In genomic region chr17:25716711-25717637, GRCm38 (mm10) we compare ENCODE assay signal across 8 mouse cellular contexts. TPM values are rescaled to one million over a fixed set of nuclear protein-coding genes. Genes with fewer than 3 reads are reported as not detected.
DNase-seq lines count a peak whose midpoint lies in the region; ATAC-seq and TF ChIP-seq lines count a peak whose summit lies in the region.

Gene Gng13 (plus strand): TSS chr17:25717171.

- TF ChIP-seq CTCF in left cerebral cortex, adult 2 months (IDR thresholded peaks at IDR 0.05): no peak
- no peak for TF ChIP-seq CTCF in olfactory bulb, adult 2 months (IDR thresholded peaks at IDR 0.05; ENCODE audit: insufficient read depth, low read depth, low read length)

- peak within 1 kb of the TSS; percentile 70 for H3K4me3 ChIP-seq in left cerebral cortex, adult 2 months
- peak within 1 kb of the TSS; percentile 24 for H3K4me3 ChIP-seq in embryonic facial prominence, embryonic 11.5 days (ENCODE audit: low read depth, low read length)
- H3K4me3 ChIP-seq in hindbrain, embryonic 16.5 days (ENCODE audit: low read length): peak within 1 kb of the TSS; percentile 48
- peak within 1 kb of the TSS; percentile 47 for H3K4me3 ChIP-seq in limb, embryonic 12.5 days (replicated peaks)
- peak within 1 kb of the TSS; percentile 49 for H3K4me3 ChIP-seq in olfactory bulb, adult 2 months (ENCODE audit: insufficient read depth, low read depth, low read length)

- no peaks in the 10 kb centered on the region for H3K9me3 ChIP-seq in embryonic facial prominence, embryonic 11.5 days (replicated peaks; ENCODE audit: control insufficient read depth, low read length)
- no peaks in the 10 kb centered on the region for H3K9me3 ChIP-seq in hindbrain, embryonic 16.5 days (ENCODE audit: control insufficient read depth, low read length)
- no peaks in the 10 kb centered on the region for H3K9me3 ChIP-seq in limb, embryonic 12.5 days

- peak within 1 kb of the TSS; percentile 66 for H3K4me2 ChIP-seq in embryonic facial prominence, embryonic 11.5 days (ENCODE audit: low read depth, low read length)
- peak within 1 kb of the TSS; percentile 90 for H3K4me2 ChIP-seq in hindbrain, embryonic 16.5 days (ENCODE audit: low read length)
- H3K4me2 ChIP-seq in limb, embryonic 12.5 days: peak within 1 kb of the TSS; percentile 88

- peak within 1 kb of the TSS; percentile 35 for H3K9ac ChIP-seq in embryonic facial prominence, embryonic 11.5 days (replicated peaks; ENCODE audit: low read length)
- H3K9ac ChIP-seq in hindbrain, embryonic 16.5 days (ENCODE audit: low read depth, low read length): peak within 1 kb of the TSS; percentile 72
- H3K9ac ChIP-seq in limb, embryonic 12.5 days (replicated peaks): peak within 1 kb of the TSS; percentile 66

- peak within 1 kb of the TSS; percentile 89 for H3K27ac ChIP-seq in left cerebral cortex, adult 2 months
- H3K27ac ChIP-seq in embryonic facial prominence, embryonic 11.5 days (replicated peaks; ENCODE audit: low read depth, low read length): no peak within 1 kb of the TSS
- H3K27ac ChIP-seq in hindbrain, embryonic 16.5 days (ENCODE audit: low read depth, low read length): no peak within 1 kb of the TSS
- H3K27ac ChIP-seq in limb, embryonic 12.5 days: no peak within 1 kb of the TSS
- H3K27ac ChIP-seq in olfactory bulb, adult 2 months (ENCODE audit: insufficient read depth, low read depth, low read length): no peak within 1 kb of the TSS

- H3K27me3 ChIP-seq in embryonic facial prominence, embryonic 11.5 days (ENCODE audit: control insufficient read depth, insufficient read depth, low read length): peaks cover 4% of the 10 kb centered on the region; the same call in 1 of the 2 replicates
- H3K27me3 ChIP-seq in hindbrain, embryonic 16.5 days (replicated peaks; ENCODE audit: control insufficient read depth, insufficient read depth, low read length): peaks cover 25% of the 10 kb centered on the region
- peaks cover 56% of the 10 kb centered on the region for H3K27me3 ChIP-seq in limb, embryonic 12.5 days

- no peak for TF ChIP-seq POLR2A in olfactory bulb, adult 2 months (IDR thresholded peaks at IDR 0.05; ENCODE audit: insufficient read depth, low read depth, low read length)

- no peaks in the 10 kb centered on the region; the same call in 1 of the 2 replicates for H3K36me3 ChIP-seq in embryonic facial prominence, embryonic 11.5 days (replicated peaks; ENCODE audit: control insufficient read depth, insufficient read depth, low read depth, low read length)
- no peaks in the 10 kb centered on the region for H3K36me3 ChIP-seq in hindbrain, embryonic 16.5 days (ENCODE audit: control insufficient read depth, insufficient read depth, low read length)
- peaks cover 36% of the 10 kb centered on the region for H3K36me3 ChIP-seq in limb, embryonic 12.5 days

- intact Hi-C loops in left cerebral cortex, adult 2 months (cut with DNase I): no loop called here

- ATAC-seq in embryonic facial prominence, embryonic 11.5 days (replicated peaks; ENCODE audit: insufficient number of reproducible peaks, low FRiP score, low TSS enrichment, low read depth): no peak; the same call in 1 of the 2 replicates
- ATAC-seq in hindbrain, embryonic 16.5 days: peak; percentile 73; the same call in 1 of the 2 replicates
- ATAC-seq in limb, embryonic 12.5 days (ENCODE audit: insufficient number of reproducible peaks, insufficient read depth, low FRiP score, low TSS enrichment, low read depth): 0 out of 2 replicates have a peak, but pooled peaks have one; percentile 6
- ATAC-seq in erythroid progenitor cell, adult 5-6 weeks (replicated peaks; ENCODE audit: low FRiP score, poor library complexity, severe bottlenecking): no peak

- WGBS in embryonic facial prominence, embryonic 11.5 days: 2% methylated on average over 45 of the region's 45 CpGs
- 1% methylated on average over 27 of the region's 45 CpGs for WGBS in hindbrain, embryonic 16.5 days
- WGBS in limb, embryonic 12.5 days: under 1% methylated on average over 45 of the region's 45 CpGs
- WGBS in olfactory bulb, adult 2 months: 3% methylated on average over 45 of the region's 45 CpGs

- peak in 1 of 2 experiments; percentile 61 for DNase-seq in left cerebral cortex, adult 2 months (ENCODE audit: extremely low spot score in 1 of 2, low spot score in 2 of 2)
- no peak for DNase-seq in left cerebral cortex, adult 11 months (ENCODE audit: low spot score)
- peak; percentile 39 for DNase-seq in embryonic facial prominence, embryonic 11.5 days (ENCODE audit: low spot score)
- DNase-seq in cerebellum, postnatal 36 days: no peak

- peaks cover 6% of the 10 kb centered on the region; the same call in 1 of the 2 replicates for H3K4me1 ChIP-seq in embryonic facial prominence, embryonic 11.5 days (ENCODE audit: control insufficient read depth, insufficient read depth, low read length)
- peaks cover 8% of the 10 kb centered on the region for H3K4me1 ChIP-seq in hindbrain, embryonic 16.5 days (ENCODE audit: control insufficient read depth, insufficient read depth, low read depth, low read length)
- peaks cover 22% of the 10 kb centered on the region for H3K4me1 ChIP-seq in limb, embryonic 12.5 days (replicated peaks)
- peaks cover 10% of the 10 kb centered on the region for H3K4me1 ChIP-seq in olfactory bulb, adult 2 months (ENCODE audit: control insufficient read depth, insufficient read depth, low read length)

RNA-seq across cellular contexts. Expression of gene Gng13, which starts in this region (rescaled TPM):
- total RNA-seq in left cerebral cortex, adult 2 months (2021): 100 to 1,000 TPM; 146 to 168 TPM
- 1.7 and 2.4 TPM in 2 replicates for polyA plus RNA-seq in embryonic facial prominence, embryonic 11.5 days (2014; fragmentation: Nextera tagmentation; extraction: Ambion mirVana)
- polyA plus RNA-seq in hindbrain, embryonic 16.5 days (2015; fragmentation: Nextera tagmentation; extraction: Ambion mirVana): 5.5 and 11.3 TPM in 2 replicates
- 0.74 and 1.3 TPM in 2 replicates for polyA plus RNA-seq in limb, embryonic 12.5 days (2016; fragmentation: Nextera tagmentation; extraction: Ambion mirVana)
- not detected in 2 replicates for polyA plus RNA-seq in olfactory bulb, adult 2 months (2012; ENCODE audit: insufficient read depth, insufficient read length, low replicate concordance, missing spikeins)
- not detected in 2 replicates for total RNA-seq in erythroid progenitor cell, adult 5-6 weeks (2015; ENCODE audit: low replicate concordance)
- total RNA-seq in erythroid progenitor cell, adult 5-6 weeks (2017; ENCODE audit: low replicate concordance): not detected in 2 replicates

Comparison
In these comparisons a context has a peak if more than half of its experiments do, and no peak if none do; other contexts are left out.
1. RNA of gene Gng13 (total RNA-seq): 146 to 168 TPM in left cerebral cortex, adult 2 months; not detected in erythroid progenitor cell, adult 5-6 weeks; every median in the first group is over 100 times any median in the second.
2. ATAC-seq: peak in hindbrain, embryonic 16.5 days (single experiment) and limb, embryonic 12.5 days (single experiment); none in embryonic facial prominence, embryonic 11.5 days (single experiment) and erythroid progenitor cell, adult 5-6 weeks (single experiment).
3. Peak in every context shown above with its lines, with median percentiles within 50 percentile points of each other: H3K4me3 ChIP-seq, H3K4me2 ChIP-seq and H3K9ac ChIP-seq.